Mouse (Mus musculus): Measurements from ENCODE around the gene Vil1.

Gene Vil1

DNA sequence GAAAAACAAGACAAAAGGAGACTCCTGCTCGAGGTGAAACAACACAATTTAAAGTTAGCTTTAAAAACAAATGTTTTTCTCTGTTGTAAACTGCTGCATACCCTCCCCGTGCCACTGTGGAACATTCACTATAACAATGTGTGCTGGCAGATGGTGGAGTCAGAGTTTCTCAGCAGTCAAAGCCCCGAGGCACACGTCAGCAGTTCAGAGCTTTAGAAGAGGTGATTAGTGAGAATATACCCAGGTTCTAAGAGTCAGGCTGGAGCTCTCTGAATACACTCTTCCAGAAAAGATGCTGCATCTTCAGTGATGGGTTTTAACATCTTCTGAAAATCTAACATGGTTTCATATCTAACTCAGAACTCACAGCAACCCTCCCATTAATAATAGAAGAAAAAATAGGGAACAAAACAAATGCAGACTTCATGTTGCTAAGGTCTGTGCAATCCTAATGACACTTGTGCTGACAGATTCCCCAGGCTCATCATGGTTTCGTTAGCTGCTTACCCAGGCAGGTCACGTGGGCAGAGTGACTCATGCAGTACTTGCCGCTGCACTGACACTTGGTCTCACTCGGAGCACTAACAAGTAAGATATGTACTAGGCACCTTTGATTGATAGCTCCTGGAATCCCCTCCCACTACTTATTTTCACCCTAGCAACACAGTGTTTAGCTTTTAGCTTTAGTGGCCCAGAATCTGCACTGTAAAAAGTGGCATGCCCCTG is 28.7 kb downstream of the Vil1 start:
- Histone ChIP-seq H3K9me3 (ENCODE audit: low read length) (no peaks in the 10 kb centered on the region), H3K4me1 (replicated peaks; ENCODE audit: low read depth, low read length) (peaks cover 3% of the 10 kb centered on the region; the same call in 1 of the 2 replicates), H3K4me3 (replicated peaks; ENCODE audit: low read length) (no peak overlapping the region), H3K36me3 (ENCODE audit: insufficient read depth, low read length) (peaks cover 89% of the 10 kb centered on the region), H3K27me3 (ENCODE audit: insufficient read depth, low read length) (no peaks in the 10 kb centered on the region)
- TF ChIP-seq POU5F1 (IDR thresholded peaks at IDR 0.05; ENCODE audit: borderline replicate concordance, low read length): no peak
- TF ChIP-seq CTCF (conservative IDR thresholded peaks at IDR 0.05; ENCODE audit: low read length): no peak
- no peak for TF ChIP-seq NANOG (IDR thresholded peaks at IDR 0.05; ENCODE audit: borderline replicate concordance, low read length)

DNA sequence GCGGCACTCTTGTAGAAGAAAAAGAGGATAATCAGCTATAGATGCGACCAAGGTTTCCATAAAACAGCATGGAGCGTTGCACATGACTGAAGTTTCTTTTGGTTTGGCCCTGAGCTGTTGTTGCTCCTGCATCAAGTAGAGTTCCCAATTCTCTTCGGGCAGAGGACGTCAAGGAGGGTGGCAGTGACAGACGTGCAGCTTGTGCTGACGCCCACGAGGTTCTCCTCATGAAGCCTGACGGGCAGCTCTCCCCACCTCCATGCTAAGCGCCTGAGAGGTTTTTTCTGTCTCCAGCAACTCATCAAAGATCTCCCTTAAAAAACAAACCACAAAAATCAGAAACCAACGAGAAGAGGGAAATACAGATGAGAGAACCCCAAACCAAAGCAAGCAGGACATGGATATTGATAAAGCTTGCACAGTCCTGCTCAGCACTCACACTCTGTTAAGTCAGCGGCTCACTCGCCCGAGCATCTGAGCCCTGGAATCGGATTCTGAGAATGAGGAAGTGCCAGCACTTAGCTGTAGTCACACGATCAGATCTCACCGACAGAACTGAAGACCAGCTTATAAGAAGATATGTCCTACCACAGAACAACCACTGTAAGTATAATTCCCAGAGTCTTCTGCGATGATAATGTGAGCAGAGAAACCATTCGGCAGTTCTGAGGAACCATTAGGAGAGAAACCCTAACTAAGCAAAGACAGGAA is 30.1 kb downstream of the Vil1 start:
- TF ChIP-seq POU5F1 (IDR thresholded peaks at IDR 0.05; ENCODE audit: borderline replicate concordance, low read length) (no peak), CTCF (conservative IDR thresholded peaks at IDR 0.05; ENCODE audit: low read length) (no peak), NANOG (IDR thresholded peaks at IDR 0.05; ENCODE audit: borderline replicate concordance, low read length) (no peak)

DNA sequence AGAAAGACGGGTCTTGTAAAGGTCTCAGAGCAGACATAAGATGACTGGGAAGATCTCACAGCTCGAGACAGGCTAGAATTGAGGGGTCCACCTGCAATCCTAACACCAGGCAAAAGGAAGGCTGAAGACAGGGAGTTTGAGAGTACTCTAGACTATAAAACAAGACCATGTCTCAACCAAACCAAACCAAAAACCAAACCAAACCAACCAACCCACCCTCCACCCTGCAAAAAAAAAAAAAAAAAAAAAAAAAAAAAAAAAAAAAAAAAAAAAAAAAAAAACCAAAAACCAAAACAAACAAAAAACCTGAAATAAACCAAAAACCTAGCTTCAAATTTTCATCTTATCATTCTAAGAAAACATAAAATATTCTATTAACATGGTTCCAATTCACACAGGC is 35.4 kb downstream of the Vil1 start:
- Histone ChIP-seq H3K27me3 (ENCODE audit: insufficient read depth, low read length) (no peaks in the 10 kb centered on the region), H3K4me3 (replicated peaks; ENCODE audit: low read length) (no peak overlapping the region), H3K36me3 (ENCODE audit: insufficient read depth, low read length) (peaks cover 86% of the 10 kb centered on the region), H3K9me3 (ENCODE audit: low read length) (no peaks in the 10 kb centered on the region), H3K4me1 (replicated peaks; ENCODE audit: low read depth, low read length) (no peaks in the 10 kb centered on the region)
- TF ChIP-seq POU5F1 (IDR thresholded peaks at IDR 0.05; ENCODE audit: borderline replicate concordance, low read length): no peak

More for the DNA sequence above, 30.1 kb downstream of the Vil1 start:
- Histone ChIP-seq H3K36me3 (ENCODE audit: insufficient read depth, low read length) (peaks cover 90% of the 10 kb centered on the region), H3K9me3 (ENCODE audit: low read length) (no peaks in the 10 kb centered on the region), H3K4me3 (replicated peaks; ENCODE audit: low read length) (no peak overlapping the region), H3K27me3 (ENCODE audit: insufficient read depth, low read length) (no peaks in the 10 kb centered on the region), H3K4me1 (replicated peaks; ENCODE audit: low read depth, low read length) (peaks cover 3% of the 10 kb centered on the region; the same call in 1 of the 2 replicates)

DNA sequence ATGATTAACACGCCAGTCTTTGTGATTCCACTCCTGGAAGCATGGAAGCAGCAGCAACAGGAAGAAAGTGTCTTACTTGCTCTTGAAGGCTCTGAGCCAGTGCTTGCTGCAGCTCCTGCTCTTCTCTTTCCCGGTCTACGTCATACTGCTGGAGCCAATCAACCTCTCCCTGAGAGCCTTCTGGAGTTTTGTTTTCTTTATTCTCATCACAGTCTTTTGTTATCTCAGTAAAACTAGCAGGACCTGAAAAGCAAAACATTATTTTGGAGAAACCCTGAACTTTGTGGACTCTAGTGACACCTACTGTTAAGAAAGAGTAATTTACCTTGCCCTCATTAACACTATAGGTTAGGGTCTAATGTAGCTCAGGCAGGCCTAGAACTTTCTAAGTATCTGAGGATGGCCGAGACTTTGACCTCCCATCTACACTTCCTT is 43.5 kb downstream of the Vil1 start:
- Histone ChIP-seq H3K36me3 (ENCODE audit: insufficient read depth, low read length) (peaks cover 89% of the 10 kb centered on the region), H3K27me3 (ENCODE audit: insufficient read depth, low read length) (no peaks in the 10 kb centered on the region), H3K9me3 (ENCODE audit: low read length) (no peaks in the 10 kb centered on the region), H3K4me1 (replicated peaks; ENCODE audit: low read depth, low read length) (peaks cover 5% of the 10 kb centered on the region), H3K4me3 (replicated peaks; ENCODE audit: low read length) (no peak overlapping the region)
- TF ChIP-seq NANOG (IDR thresholded peaks at IDR 0.05; ENCODE audit: borderline replicate concordance, low read length) (no peak), POU5F1 (IDR thresholded peaks at IDR 0.05; ENCODE audit: borderline replicate concordance, low read length) (no peak), CTCF (conservative IDR thresholded peaks at IDR 0.05; ENCODE audit: low read length) (peak; percentile 70)

DNA sequence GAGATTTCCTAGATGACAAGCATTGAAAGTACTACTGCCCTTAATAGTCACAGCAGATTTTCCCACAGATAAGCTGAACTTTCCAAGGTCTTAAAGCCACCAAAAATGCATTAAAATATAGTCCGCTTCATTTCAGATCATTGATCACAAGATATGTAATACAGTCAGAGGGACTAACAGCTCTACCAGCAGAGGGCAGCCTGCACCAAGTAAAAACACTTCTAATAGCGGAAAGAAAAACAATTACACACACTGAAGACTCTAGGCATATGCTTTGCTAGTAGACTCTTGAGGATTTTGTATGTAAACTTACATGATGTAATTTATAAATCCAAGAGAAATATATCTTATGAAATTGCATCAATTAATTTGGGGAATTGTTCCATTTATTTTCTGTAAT is 51.1 kb downstream of the Vil1 start:
- no peak overlapping the region for H3K4me3 ChIP-seq (replicated peaks; ENCODE audit: low read length)

More for the DNA sequence above, 51.1 kb downstream of the Vil1 start:
- Histone ChIP-seq H3K9me3 (ENCODE audit: low read length) (no peaks in the 10 kb centered on the region), H3K27me3 (ENCODE audit: insufficient read depth, low read length) (no peaks in the 10 kb centered on the region), H3K36me3 (ENCODE audit: insufficient read depth, low read length) (peaks cover 83% of the 10 kb centered on the region), H3K4me1 (replicated peaks; ENCODE audit: low read depth, low read length) (peaks cover 5% of the 10 kb centered on the region)
- TF ChIP-seq POU5F1 (IDR thresholded peaks at IDR 0.05; ENCODE audit: borderline replicate concordance, low read length) (no peak), NANOG (IDR thresholded peaks at IDR 0.05; ENCODE audit: borderline replicate concordance, low read length) (no peak), CTCF (conservative IDR thresholded peaks at IDR 0.05; ENCODE audit: low read length) (peak; percentile 58)
